Mouse (Mus musculus): Measurements from ENCODE around the gene Fam213b. TPM values are rescaled to one million over a fixed set of nuclear protein-coding genes. Genes with fewer than 3 reads are reported as not detected.
A peak's percentile ranks its signal among the peaks of the same experiment; 100 is the strongest.

Gene Fam213b
- polyA plus RNA-seq, 1 experiment from 2014 or later = 41.8 TPM

DNA sequence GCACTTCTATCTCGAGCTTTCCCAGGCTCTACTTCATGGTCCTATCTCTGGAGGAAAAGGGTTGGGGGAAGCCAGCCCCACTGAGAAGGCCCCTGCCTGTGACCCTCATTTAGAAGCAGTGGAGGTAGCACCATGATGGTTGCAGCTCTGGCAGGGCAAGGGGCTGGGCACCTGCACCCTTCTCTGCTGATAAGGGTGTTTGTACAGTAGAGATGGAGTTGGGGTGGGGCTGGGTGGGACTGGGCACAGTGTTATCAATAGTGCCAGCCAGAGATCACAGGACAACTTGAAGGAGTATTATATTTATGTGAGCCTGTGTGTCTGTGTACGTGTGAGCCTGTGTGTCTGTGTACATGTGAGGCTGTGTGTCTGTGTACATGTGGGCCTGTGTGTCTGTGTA lies 12.7 kb upstream of the Fam213b start:
- H3K9me3 ChIP-seq (ENCODE audit: control insufficient read depth, low read length) = no peaks in the 10 kb centered on the region
- ATAC-seq (ENCODE audit: low FRiP score) (no peak), DNase-seq (ENCODE audit: low spot score, missing footprints) (no peak)
- H3K4me2 ChIP-seq = no peak overlapping the region
- H3K9ac ChIP-seq (ENCODE audit: low read length) = no peak overlapping the region
- no peak overlapping the region for H3K4me3 ChIP-seq (ENCODE audit: low read depth, low read length)
- H3K4me1 ChIP-seq (ENCODE audit: control insufficient read depth, insufficient read depth, low read length) = peaks cover 12% of the 10 kb centered on the region
- H3K27ac ChIP-seq (ENCODE audit: low read depth, low read length) = no peak overlapping the region
- no peaks in the 10 kb centered on the region for H3K27me3 ChIP-seq (ENCODE audit: control insufficient read depth, insufficient read depth, low read length)
- WGBS = 76% methylated on average over 2 of the region's 2 CpGs
- H3K36me3 ChIP-seq (ENCODE audit: control insufficient read depth, insufficient read depth, low read length) = no peaks in the 10 kb centered on the region

DNA sequence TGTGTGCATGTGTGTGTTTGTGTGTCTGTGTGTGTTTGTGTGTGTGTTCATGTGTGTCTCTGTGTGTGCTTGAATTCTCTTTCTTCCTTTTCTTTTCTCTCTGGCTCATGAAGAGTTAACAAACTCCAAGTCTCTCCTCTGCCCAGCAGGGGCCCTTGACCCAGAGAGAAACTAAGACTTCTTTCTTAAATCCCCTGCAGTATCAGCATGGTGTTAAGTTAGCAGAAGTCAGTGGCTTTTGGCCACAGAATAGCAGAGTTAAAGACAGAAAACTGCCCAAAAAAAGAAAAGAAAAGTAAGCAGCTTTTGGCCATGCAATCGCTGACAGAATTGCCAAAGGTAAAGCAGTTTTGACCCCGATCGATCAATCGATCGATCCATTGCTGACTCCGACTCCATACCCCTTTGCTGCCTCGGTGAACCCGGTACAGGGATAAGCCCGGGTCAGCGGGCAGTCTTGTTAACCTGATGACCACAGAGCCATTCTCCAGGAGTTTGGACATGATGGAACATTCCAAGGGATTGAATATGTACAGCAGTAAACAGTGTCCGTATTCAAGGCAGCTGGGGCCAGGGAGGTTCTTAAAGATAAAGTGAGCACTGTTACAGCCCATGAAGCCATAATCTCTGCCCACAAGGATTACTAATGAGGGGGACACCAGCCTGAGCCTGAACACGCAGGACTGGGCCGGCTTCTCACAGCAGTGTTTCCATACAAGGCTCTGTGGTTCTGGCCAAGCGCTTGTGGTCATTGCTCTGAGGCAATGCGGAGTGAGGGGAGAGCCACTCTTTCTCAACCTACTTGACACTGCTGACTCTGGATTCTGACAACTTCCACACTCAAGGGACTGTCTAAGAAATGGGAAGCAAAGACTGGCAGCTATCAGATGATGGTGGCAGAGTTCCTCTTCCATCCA lies 11.9 kb upstream of the Fam213b start:
- Histone ChIP-seq H3K4me3 (ENCODE audit: low read depth, low read length) (no peak overlapping the region), H3K4me2 (peak overlapping the region; percentile 11; the same call in 1 of the 2 replicates), H3K4me1 (ENCODE audit: control insufficient read depth, insufficient read depth, low read length) (peaks cover 12% of the 10 kb centered on the region), H3K9me3 (ENCODE audit: control insufficient read depth, low read length) (no peaks in the 10 kb centered on the region), H3K9ac (ENCODE audit: low read length) (peak overlapping the region; percentile 1; the same call in 1 of the 2 replicates), H3K27me3 (ENCODE audit: control insufficient read depth, insufficient read depth, low read length) (no peaks in the 10 kb centered on the region), H3K27ac (ENCODE audit: low read depth, low read length) (no peak overlapping the region), H3K36me3 (ENCODE audit: control insufficient read depth, insufficient read depth, low read length) (no peaks in the 10 kb centered on the region)
- no peak for ATAC-seq (ENCODE audit: low FRiP score)
- DNase-seq (ENCODE audit: low spot score, missing footprints) = no peak
- 12% methylated on average over 15 of the region's 15 CpGs for WGBS

DNA sequence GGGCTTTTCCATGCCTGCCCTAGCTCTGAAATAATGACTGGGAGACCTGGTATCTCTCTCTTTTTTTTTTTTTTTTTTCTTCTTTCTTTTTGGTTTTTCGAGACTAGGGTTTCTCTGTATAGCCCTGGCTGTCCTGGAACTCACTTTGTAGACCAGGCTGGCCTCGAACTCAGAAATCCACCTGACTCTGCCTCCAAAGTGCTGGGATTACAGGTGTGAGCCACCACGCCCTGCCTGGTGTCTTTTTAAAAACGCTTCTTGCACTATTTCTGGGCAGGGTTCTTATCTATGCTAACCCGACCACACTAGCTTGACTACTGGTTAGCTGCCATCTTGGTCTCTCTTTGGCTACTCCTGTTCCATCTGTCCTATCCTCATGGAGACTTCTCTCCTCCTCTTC lies 9.6 kb upstream of the Fam213b start:
- ATAC-seq (ENCODE audit: low FRiP score) (no peak), DNase-seq (ENCODE audit: low spot score, missing footprints) (no peak)
- H3K4me2 ChIP-seq = no peak overlapping the region
- H3K4me3 ChIP-seq (ENCODE audit: low read depth, low read length) = no peak overlapping the region
- H3K9ac ChIP-seq (ENCODE audit: low read length) = no peak overlapping the region
- no peak overlapping the region for H3K27ac ChIP-seq (ENCODE audit: low read depth, low read length)
- H3K27me3 ChIP-seq (ENCODE audit: control insufficient read depth, insufficient read depth, low read length) = no peaks in the 10 kb centered on the region
- no peaks in the 10 kb centered on the region for H3K9me3 ChIP-seq (ENCODE audit: control insufficient read depth, low read length)
- peaks cover 12% of the 10 kb centered on the region for H3K4me1 ChIP-seq (ENCODE audit: control insufficient read depth, insufficient read depth, low read length)
- no peaks in the 10 kb centered on the region for H3K36me3 ChIP-seq (ENCODE audit: control insufficient read depth, insufficient read depth, low read length)
- WGBS = 83% methylated on average over 5 of the region's 5 CpGs

DNA sequence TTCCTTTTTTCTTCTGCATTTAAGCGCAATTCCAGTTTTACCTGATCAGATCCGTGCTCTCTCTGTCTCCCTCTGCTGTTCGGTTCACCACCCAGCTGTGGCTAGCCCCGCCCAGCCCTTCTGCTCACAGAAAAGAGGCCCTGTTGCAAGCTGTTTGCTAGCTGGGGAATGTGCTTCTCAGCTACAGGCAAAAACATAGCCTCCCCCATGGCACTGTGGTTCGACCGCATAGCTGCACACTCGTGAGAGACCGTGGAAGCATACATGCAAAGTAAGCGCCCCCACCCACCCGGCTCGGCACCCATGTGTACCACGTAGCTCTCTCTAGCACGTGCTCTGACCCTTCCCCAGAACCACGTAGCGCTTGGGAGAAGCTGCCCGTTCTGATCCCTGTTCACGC lies 8.9 kb upstream of the Fam213b start:
- H3K9ac ChIP-seq (ENCODE audit: low read length) = 0 out of 2 replicates have a peak overlapping the region, but pooled peaks have one; percentile 12
- ATAC-seq (ENCODE audit: low FRiP score) = peak; percentile 61; the same call in 1 of the 2 replicates
- H3K4me2 ChIP-seq = no peak overlapping the region

DNA sequence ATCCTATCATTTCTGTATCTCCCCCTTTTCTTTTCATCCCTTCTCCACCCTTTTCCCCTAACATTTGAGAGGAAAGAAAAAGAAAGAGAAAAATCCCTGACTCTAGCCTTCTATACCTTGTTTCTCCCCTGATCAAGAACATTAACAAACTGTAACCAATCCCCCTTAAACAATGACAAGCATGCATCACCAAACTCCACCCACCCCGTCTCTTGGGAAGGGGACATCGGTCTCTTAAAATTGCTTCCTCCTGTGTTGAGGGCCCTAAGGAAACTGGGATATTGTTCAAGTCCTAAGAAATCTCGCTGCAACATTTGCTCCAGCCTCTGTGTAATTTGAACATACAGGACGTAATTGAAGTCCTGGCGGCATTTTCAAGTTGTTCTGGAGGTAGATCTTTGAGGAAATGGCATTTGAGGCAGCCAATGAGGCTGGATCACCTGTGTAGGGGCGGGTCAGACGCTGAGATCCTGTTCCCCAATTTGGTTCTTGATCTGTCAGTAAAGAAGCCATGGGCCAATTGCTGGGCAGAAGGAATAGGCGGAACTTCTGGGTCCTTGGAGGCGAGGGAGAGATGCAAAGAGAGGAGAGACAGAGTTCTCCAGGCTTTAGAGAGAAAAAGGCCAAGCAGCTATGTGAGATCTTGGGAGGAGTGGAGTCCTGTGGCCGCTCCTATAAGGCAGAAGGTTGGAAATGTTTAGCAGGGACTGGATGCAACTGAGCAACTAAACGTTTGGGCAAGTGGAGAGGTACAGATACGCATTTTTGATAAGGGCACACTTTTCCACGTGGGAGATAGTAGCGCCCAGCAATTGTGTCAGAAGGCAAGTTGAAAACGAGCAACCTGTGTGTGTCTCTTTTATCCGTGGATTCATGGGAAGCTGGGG lies 5.5 kb upstream of the Fam213b start:
- DNase-seq (ENCODE audit: low spot score, missing footprints) (peak; percentile 90), ATAC-seq (ENCODE audit: low FRiP score) (peak; percentile 86)
- no peaks in the 10 kb centered on the region for H3K27me3 ChIP-seq (ENCODE audit: control insufficient read depth, insufficient read depth, low read length)
- H3K36me3 ChIP-seq (ENCODE audit: control insufficient read depth, insufficient read depth, low read length) = no peaks in the 10 kb centered on the region
- 5% methylated on average over 16 of the region's 16 CpGs for WGBS
- peak overlapping the region; percentile 48 for H3K4me2 ChIP-seq
- peak overlapping the region; percentile 21 for H3K4me3 ChIP-seq (ENCODE audit: low read depth, low read length)
- H3K27ac ChIP-seq (ENCODE audit: low read depth, low read length) = no peak overlapping the region
- peak overlapping the region; percentile 6; the same call in 1 of the 2 replicates for H3K9ac ChIP-seq (ENCODE audit: low read length)
- H3K4me1 ChIP-seq (ENCODE audit: control insufficient read depth, insufficient read depth, low read length) = peaks cover 2% of the 10 kb centered on the region; the same call in 1 of the 2 replicates
- H3K9me3 ChIP-seq (ENCODE audit: control insufficient read depth, low read length) = no peaks in the 10 kb centered on the region

More for the DNA sequence above, 8.9 kb upstream of the Fam213b start:
- no peaks in the 10 kb centered on the region for H3K36me3 ChIP-seq (ENCODE audit: control insufficient read depth, insufficient read depth, low read length)
- no peak overlapping the region for H3K4me3 ChIP-seq (ENCODE audit: low read depth, low read length)
- no peak overlapping the region for H3K27ac ChIP-seq (ENCODE audit: low read depth, low read length)
- peaks cover 12% of the 10 kb centered on the region for H3K4me1 ChIP-seq (ENCODE audit: control insufficient read depth, insufficient read depth, low read length)
- WGBS = 50% methylated on average over 17 of the region's 17 CpGs
- H3K27me3 ChIP-seq (ENCODE audit: control insufficient read depth, insufficient read depth, low read length) = no peaks in the 10 kb centered on the region
- H3K9me3 ChIP-seq (ENCODE audit: control insufficient read depth, low read length) = no peaks in the 10 kb centered on the region
- DNase-seq (ENCODE audit: low spot score, missing footprints) = peak; percentile 92

DNA sequence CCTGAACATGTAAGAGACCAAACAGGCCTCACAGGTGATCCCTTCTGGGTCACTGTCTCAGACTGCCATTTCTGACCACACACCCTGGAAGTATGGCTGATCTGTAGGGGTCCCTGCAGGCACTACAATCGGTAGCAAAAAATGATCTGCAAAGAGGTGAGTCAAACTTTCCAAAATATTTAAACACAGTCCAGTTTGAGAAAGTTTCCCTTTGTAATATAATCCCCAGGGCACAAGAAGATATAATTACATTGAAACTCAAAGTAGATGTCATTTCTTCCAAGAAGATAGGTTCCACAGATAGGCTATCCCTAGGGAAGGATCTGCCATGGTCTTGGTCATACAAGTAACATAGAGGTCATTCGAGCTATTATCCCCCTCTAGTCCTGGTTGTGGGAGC lies 3.4 kb upstream of the Fam213b start:
- no peak overlapping the region for H3K9ac ChIP-seq (ENCODE audit: low read length)
- peaks cover 12% of the 10 kb centered on the region for H3K4me1 ChIP-seq (ENCODE audit: control insufficient read depth, insufficient read depth, low read length)
- no peaks in the 10 kb centered on the region for H3K9me3 ChIP-seq (ENCODE audit: control insufficient read depth, low read length)
- H3K36me3 ChIP-seq (ENCODE audit: control insufficient read depth, insufficient read depth, low read length) = no peaks in the 10 kb centered on the region
- no peaks in the 10 kb centered on the region for H3K27me3 ChIP-seq (ENCODE audit: control insufficient read depth, insufficient read depth, low read length)
- H3K4me2 ChIP-seq = no peak overlapping the region
- H3K27ac ChIP-seq (ENCODE audit: low read depth, low read length) = no peak overlapping the region
- DNase-seq (ENCODE audit: low spot score, missing footprints) (no peak), ATAC-seq (ENCODE audit: low FRiP score) (no peak)
- no peak overlapping the region for H3K4me3 ChIP-seq (ENCODE audit: low read depth, low read length)
- 96% methylated on average over 2 of the region's 2 CpGs for WGBS

DNA sequence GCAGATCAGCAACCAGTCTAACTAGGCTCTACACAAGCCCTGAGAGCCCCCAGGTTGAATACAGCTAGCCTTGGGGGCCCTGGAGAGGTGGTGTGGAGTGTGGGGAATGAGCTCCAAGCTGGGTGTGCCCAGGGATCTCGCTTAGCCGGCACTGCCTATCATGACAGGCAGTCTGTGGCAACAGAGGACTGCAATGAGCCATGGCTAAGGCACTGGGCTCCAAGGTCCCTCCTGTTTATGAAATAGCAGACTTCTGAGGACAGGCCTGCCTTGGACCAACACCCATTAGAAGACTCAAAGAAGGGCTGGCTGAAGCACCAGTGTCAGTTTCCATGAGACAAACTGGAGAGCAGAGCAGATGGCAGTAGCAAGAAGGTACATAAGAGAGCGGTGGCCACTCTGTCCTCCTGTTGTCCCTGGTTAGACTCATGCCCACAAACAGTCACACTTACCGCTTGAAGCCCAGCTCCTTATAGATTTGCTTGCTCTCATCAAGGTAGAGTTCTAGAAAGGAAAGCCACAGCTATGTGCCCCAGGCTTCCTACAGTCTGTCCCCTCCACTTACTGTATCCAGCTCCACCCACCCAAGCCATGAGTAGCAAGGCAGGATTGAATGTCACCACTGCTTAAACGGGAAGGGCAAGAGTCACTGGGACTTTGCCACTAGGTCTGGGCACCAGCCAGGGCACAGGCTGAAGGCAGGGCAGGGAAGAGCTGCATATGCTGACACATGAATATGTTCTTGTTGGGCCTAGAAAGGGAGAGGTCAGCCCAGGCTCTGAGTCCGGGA lies 1.1 kb downstream of the Fam213b start:
- Histone ChIP-seq H3K27ac (ENCODE audit: low read depth, low read length) (no peak overlapping the region), H3K36me3 (ENCODE audit: control insufficient read depth, insufficient read depth, low read length) (no peaks in the 10 kb centered on the region), H3K9me3 (ENCODE audit: control insufficient read depth, low read length) (no peaks in the 10 kb centered on the region), H3K4me1 (ENCODE audit: control insufficient read depth, insufficient read depth, low read length) (peaks cover 12% of the 10 kb centered on the region), H3K9ac (ENCODE audit: low read length) (peak overlapping the region; percentile 74), H3K4me3 (ENCODE audit: low read depth, low read length) (peak overlapping the region; percentile 54), H3K4me2 (peak overlapping the region; percentile 91), H3K27me3 (ENCODE audit: control insufficient read depth, insufficient read depth, low read length) (no peaks in the 10 kb centered on the region)
- ATAC-seq (ENCODE audit: low FRiP score) (no peak), DNase-seq (ENCODE audit: low spot score, missing footprints) (no peak)
- 71% methylated on average over 6 of the region's 6 CpGs for WGBS

DNA sequence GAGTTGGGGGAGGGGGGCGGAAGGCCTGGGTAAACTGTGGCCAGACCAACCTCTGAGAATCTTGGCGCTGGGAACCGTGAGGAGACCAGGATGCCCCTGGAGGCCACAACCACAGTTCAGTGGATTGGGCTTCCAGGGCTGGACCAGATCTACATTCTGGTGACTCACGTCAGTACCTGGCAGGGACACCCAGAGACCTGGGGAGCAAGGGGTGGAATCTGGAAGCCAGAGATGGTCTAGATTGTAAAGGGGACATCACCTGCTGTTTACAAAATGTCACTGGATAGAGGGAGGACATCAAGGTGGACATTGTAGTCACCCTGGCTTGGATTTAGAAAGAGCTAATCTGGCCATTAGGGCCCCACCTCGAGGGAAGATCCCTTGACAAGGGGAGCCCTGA lies 3.4 kb downstream of the Fam213b start:
- no peak overlapping the region for H3K4me2 ChIP-seq
- no peaks in the 10 kb centered on the region for H3K36me3 ChIP-seq (ENCODE audit: control insufficient read depth, insufficient read depth, low read length)
- DNase-seq (ENCODE audit: low spot score, missing footprints) (no peak), ATAC-seq (ENCODE audit: low FRiP score) (no peak)
- H3K4me3 ChIP-seq (ENCODE audit: low read depth, low read length) = no peak overlapping the region
- H3K27me3 ChIP-seq (ENCODE audit: control insufficient read depth, insufficient read depth, low read length) = no peaks in the 10 kb centered on the region
- H3K4me1 ChIP-seq (ENCODE audit: control insufficient read depth, insufficient read depth, low read length) = peaks cover 12% of the 10 kb centered on the region
- H3K27ac ChIP-seq (ENCODE audit: low read depth, low read length) = no peak overlapping the region
- WGBS = 82% methylated on average over 5 of the region's 5 CpGs
- H3K9ac ChIP-seq (ENCODE audit: low read length) = no peak overlapping the region
- H3K9me3 ChIP-seq (ENCODE audit: control insufficient read depth, low read length) = no peaks in the 10 kb centered on the region
